Mouse (Mus musculus): Measurements from ENCODE around the gene Olfr531. TPM values are rescaled to one million over a fixed set of nuclear protein-coding genes. Genes with fewer than 3 reads are reported as not detected.

Olfr531 gene
- polyA plus RNA-seq (2012; rRNA removed): not detected in 2 replicates

GRCm38 (mm10) chr7:140402818-140403217 lies at the start of gene Olfr531:
Olfr531 (minus strand) TSS chr7:140402918.

GRCm38 (mm10) chr7:140421539-140421938 lies 18.8 kb upstream of the Olfr531 start, which contains the start of gene Olfr532:
Olfr532 (minus strand) TSS chr7:140421639.

GRCm38 (mm10) chr7:140376231-140376630 lies 26.5 kb downstream of the Olfr531 start, which contains the start of gene Olfr530:
Olfr530 (minus strand) TSS chr7:140376331.

GRCm38 (mm10) chr7:140361571-140361970 lies 41.1 kb downstream of the Olfr531 start, which contains the start of gene Olfr60:
Olfr60 (minus strand) TSS chr7:140361671.

Other genes starting within 250 kb of the Olfr531 start
- gene Sprn, start 248.0 kb downstream of the Olfr531 start, polyA plus RNA-seq (2012; rRNA removed): 8.6 and 9.2 TPM in 2 replicates
- gene Olfr522, start 238.2 kb downstream of the Olfr531 start, polyA plus RNA-seq (2012; rRNA removed): not detected in 2 replicates
- not detected in 2 replicates for gene Olfr523, start 229.7 kb downstream of the Olfr531 start, polyA plus RNA-seq (2012; rRNA removed)
- gene Olfr524, start 197.0 kb downstream of the Olfr531 start, polyA plus RNA-seq (2012; rRNA removed): not detected in 2 replicates
- gene Cd163l1, start 184.7 kb downstream of the Olfr531 start, polyA plus RNA-seq (2012; rRNA removed): 0.18 TPM in 1 of 2 replicates, not detected in the other
- gene 5830411N06Rik, start 155.6 kb downstream of the Olfr531 start, polyA plus RNA-seq (2012; rRNA removed): not detected in 2 replicates
- gene Olfr525, start 82.1 kb downstream of the Olfr531 start, polyA plus RNA-seq (2012; rRNA removed): not detected in 2 replicates
- not detected in 2 replicates for gene Olfr527, start 68.9 kb downstream of the Olfr531 start, polyA plus RNA-seq (2012; rRNA removed)
- not detected in 2 replicates for gene Olfr60, start 41.2 kb downstream of the Olfr531 start, polyA plus RNA-seq (2012; rRNA removed)
- not detected in 2 replicates for gene Olfr530, start 26.6 kb downstream of the Olfr531 start, polyA plus RNA-seq (2012; rRNA removed)
- gene Olfr532, start 18.7 kb upstream of the Olfr531 start, polyA plus RNA-seq (2012; rRNA removed): not detected in 2 replicates
- not detected in 2 replicates for gene Olfr533, start 60.5 kb upstream of the Olfr531 start, polyA plus RNA-seq (2012; rRNA removed)
- not detected in 2 replicates for gene Olfr535, start 81.3 kb upstream of the Olfr531 start, polyA plus RNA-seq (2012; rRNA removed)
- gene Olfr536, start 104.5 kb upstream of the Olfr531 start, polyA plus RNA-seq (2012; rRNA removed): not detected in 2 replicates
- not detected in 2 replicates for gene Olfr538, start 165.0 kb upstream of the Olfr531 start, polyA plus RNA-seq (2012; rRNA removed)
- gene Olfr46, start 198.4 kb upstream of the Olfr531 start, polyA plus RNA-seq (2012; rRNA removed): not detected in 2 replicates
- not detected in 2 replicates for gene Olfr61, start 226.1 kb upstream of the Olfr531 start, polyA plus RNA-seq (2012; rRNA removed)
- gene Olfr53, start 243.5 kb upstream of the Olfr531 start, polyA plus RNA-seq (2012; rRNA removed): not detected in 2 replicates

All from central nervous system, embryonic 14 days (tissue).